Mouse (Mus musculus): Measurements from ENCODE around the gene Orc1. TPM values are rescaled to one million over a fixed set of nuclear protein-coding genes. Genes with fewer than 3 reads are reported as not detected.

The Orc1 gene
- total RNA-seq (2023), result 1 to 10 TPM; 6.5 TPM

DNA sequence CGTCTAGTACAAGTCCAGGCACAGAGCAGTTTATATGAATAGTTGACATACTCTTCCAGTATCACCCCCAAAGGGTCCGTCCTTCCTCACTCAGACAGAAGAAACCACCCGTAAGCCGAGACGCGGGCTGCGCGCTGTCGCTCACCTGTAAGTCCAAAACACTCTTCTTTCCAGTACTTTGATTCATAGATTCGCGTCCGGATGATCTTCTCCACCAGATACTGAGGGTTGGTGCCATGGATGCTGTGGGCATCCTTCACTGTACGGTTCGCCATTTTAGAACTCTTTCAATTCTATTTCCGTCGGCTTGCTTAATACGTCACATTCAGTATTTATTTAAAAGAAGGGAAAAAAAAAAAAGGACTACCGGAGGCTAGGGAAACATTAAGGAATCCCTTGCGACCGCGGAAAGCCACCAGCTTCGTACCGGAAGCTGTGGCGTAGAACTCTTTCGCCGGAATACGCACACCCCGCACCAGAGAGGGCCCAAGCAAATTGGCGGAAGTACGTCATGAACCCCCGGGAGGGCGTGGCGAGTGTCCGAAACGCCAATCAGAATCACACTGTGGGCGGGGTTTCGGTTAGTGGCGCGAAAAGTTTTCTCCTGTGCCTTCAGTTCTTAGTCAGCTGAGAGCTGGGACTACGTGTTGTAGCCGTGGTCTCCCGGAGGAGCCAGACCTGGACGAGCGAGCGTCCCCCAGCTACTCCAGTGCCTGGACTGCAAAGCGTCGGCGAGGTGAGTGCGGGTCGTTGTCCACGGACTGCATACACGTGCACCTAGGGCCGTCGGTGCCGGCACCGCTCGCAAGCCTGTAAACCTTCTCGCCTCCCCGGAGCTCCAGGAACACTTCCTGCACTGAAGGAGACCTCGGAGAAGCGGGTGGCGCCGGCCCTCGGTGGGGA is at the start of gene Orc1, which contains the start of gene Prpf38a:
Gene Orc1, plus strand, starts transcription at position 584 of the 903 bp plus-strand sequence.
Gene Prpf38a, minus strand, starts transcription at position 497 of the 903 bp plus-strand sequence.

DNA sequence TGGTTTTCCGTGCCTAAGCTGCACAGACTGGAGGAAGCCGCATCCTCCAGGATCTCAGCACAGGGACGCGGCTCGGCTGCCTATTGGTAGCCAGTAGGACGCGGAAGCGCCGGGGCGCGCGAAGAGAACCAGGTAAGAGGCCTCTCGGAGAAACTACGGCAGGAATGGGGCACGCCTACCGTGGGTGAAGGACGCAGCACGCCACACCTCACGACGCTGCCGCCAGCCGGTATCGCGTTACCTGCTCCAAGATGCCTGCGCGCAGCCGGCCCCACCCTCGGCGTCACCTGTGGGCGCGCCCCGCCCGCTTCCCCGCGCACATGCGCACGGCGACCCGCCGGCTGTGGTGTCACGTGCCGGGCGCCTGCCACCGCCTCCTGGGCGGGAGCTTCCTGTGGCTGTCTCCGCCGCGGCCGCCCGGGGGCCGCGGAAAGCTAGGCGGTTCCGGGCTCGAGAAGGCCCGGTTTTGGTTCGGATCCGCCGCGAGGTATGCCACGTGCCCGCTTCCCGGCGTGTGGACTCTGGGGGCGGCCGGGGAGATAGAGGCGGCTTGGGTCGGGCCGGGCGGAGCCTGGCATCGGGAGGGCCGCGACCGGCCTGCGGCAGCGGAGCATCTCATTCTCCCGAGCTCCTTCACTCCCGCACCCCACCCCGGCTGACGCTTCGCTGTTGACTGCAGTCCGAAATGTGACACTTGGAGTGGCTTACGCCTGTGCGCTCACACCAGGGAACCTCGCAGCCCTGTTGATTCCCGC is 40.5 kb downstream of the Orc1 start, which contains the start of gene Cc2d1b:
Gene Cc2d1b, plus strand, starts transcription at position 354 of the 755 bp plus-strand sequence.

Other genes with a start within 250 kb of the Orc1 start
- not detected for gene Shisal2a, start 196.1 kb upstream of the Orc1 start, total RNA-seq (2023)
- under 1 TPM; 0.40 to 0.49 TPM for gene Gpx7, start 172.5 kb upstream of the Orc1 start, total RNA-seq (2023)
- gene Tut4, start 120.0 kb upstream of the Orc1 start, total RNA-seq (2023), result 10 to 100 TPM; 36.0 to 44.8 TPM
- 10 to 100 TPM; 25.8 to 27.7 TPM for gene Prpf38a, start 87 bp upstream of the Orc1 start, total RNA-seq (2023)
- 10 to 100 TPM; 37.6 to 41.2 TPM for gene Cc2d1b, start 40.5 kb downstream of the Orc1 start, total RNA-seq (2023)
- under 1 TPM in 1 of 2 experiments, not detected in 1; 0.20 TPM for gene 3110021N24Rik, start 140.2 kb downstream of the Orc1 start, total RNA-seq (2023)
- 10 to 100 TPM in 1 of 2 experiments, 1 to 10 TPM in 1; 6.3 to 11.6 TPM for gene Zfyve9, start 201.4 kb downstream of the Orc1 start, total RNA-seq (2023)